Mouse (Mus musculus): ENCODE measurements at regions not wholly inside any gene's neighbourhood (a gene's known extent, or its start where the extent isn't known, plus 50 kb on each side); places are given as distances from the start of the nearest gene placed in this dataset.

DNA sequence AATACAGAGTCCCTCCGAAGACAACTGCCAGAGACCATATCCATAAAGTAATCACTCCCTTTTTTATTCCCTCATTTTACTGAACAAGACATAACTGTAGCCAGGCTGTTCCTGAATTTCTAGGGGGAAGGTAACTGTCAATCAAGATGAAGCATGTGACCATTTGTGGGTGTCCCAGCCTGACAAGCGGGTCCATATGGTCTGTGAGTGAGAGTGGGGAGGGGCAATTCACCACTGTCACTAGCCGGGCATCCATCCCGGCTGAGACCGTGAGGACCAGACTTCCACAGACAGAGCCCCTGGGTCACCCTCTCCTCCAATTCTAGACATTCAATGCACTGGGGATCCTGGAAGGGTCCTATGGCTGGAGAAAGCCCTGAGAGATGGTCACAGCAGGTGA, 54.6 kb downstream of the Gm11733 start:
- no peak for DNase-seq (ENCODE audit: extremely low read depth, insufficient read length, low spot score)

DNA sequence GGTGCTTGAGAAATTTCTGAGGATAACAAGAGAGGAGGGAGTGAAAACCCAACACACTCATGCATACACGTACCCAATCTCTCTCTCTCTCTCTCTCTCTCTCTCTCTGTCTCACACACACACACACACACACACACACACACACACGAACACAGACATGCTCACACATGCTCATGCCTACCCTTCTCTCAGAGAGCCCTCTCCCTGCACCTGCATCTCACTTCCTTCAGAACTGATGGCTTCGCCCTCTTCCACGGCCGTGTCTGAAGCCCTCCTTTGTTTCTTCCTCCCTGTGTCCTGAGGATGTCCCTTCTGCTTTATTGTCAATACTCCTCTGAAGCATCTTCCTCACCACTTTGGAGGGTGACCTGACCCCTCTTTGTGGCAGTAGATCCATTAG, 56.4 kb downstream of the Gm11733 start:
- DNase-seq (ENCODE audit: extremely low read depth, insufficient read length, low spot score): no peak

DNA sequence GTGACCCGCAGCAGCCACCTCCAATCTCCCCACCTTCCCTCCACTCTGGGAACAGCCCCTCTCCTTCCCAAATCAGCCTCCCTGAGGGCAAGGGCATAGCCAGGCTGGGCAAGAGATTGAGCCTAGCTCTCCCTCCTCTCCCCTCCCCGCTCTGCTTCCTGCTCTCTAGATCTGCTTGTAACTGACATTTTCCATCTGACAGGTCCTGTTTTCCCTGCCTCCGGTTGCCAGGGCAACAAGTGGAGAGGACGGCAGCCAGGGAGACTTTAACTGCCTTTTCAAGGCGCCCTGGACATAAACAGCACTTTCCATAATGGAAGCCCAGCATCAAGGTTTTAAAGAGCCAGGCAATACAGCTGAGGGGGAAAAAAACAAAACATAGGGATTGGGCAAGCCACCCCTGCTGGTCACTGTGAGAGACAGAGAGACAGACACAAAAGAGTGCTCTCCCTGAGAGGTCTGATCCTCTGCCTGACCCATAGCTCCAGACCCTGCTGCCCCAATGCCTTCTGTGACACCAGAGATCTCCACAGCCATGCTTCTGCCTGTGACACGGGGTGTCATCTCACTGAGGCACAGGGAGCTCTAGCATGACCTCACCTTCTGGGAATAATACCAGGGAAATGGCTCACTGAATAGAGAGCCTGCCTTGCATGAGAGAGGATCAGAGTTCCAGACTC, 57.2 kb downstream of the Gm11733 start:
- DNase-seq (ENCODE audit: extremely low read depth, insufficient read length, low spot score): no peak

DNA sequence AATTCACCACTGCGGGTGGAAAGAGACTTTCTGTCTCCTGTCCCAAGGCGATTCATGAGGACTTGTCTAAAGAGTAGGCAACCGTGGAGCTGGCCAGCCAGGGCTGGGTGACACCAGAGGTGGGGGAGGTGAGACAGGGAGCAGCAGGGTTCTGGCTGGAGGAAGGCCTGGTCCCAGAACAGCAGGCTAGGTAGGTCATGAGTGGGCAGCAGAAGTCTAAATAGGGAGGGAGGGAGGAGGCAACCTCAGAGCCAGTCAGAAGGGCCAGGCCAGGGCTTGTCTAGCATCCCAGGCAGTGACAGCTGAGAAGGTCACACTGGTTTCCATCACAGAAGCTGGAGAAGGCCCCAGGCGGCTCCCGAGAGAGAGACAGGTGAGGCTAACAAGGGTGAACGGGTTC, 59.0 kb downstream of the Gm11733 start:
- DNase-seq (ENCODE audit: extremely low read depth, insufficient read length, low spot score): no peak

DNA sequence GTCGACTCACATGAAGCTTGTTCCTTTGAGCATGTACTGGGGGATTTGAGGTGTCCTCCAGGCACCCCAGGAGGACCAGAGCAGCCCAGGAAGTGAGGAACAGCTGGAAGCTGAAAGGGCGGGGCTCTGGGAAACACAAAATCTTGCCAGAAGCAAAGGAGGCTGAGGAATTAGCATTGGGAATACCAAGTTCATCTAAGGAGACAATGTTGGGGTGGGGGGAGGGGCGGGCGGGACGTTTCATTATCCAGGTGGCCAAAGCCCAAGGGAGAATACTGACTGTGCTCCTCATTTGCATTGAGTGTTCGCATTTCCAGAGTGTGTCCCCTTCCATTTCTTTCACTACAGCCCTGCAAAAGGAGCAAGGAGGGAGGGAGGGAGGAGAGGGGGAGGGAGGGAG, 60.3 kb downstream of the Gm11733 start:
- DNase-seq (ENCODE audit: extremely low read depth, insufficient read length, low spot score): no peak

DNA sequence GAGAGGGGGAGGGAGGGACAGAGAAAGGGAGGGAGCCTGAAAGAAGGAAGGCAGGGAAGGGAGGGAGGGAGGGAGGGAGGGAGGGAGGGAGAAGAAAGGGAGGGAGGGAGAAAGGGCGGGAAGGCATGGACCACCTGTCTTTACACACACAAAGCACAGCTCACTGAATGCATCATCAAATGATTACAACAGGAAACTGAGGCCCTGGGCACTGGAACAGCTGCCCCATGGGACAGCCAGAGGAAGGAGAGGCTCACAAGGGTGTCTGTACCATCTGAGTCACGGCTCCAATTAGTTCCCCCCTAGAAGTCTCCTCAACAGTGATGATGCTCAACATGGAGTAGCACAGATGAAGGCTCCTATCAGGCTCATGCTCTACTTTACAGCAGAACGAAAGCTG, 60.8 kb downstream of the Gm11733 start:
- no peak for DNase-seq (ENCODE audit: extremely low read depth, insufficient read length, low spot score)

DNA sequence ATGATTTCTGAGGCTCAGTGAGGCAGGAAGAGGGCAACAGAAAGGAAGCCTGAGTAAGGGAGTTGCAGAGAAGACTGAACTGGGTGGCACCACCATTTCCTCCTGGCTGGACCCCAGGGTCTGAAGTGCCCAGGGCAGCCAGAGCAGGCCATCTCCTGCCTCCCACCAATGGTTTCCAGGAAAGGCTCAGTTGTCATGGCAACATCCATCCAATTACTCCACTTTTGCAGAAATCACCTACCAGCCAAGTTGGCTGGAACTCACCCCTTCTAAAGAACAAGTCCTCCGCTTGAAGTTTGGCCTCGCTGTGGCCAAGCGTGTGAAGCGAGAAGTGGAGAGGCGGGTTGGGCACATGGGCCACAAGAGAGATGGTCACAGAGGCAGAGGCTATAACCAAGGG, 67.8 kb downstream of the Gm11733 start:
- no peak for DNase-seq (ENCODE audit: extremely low read depth, insufficient read length, low spot score)

DNA sequence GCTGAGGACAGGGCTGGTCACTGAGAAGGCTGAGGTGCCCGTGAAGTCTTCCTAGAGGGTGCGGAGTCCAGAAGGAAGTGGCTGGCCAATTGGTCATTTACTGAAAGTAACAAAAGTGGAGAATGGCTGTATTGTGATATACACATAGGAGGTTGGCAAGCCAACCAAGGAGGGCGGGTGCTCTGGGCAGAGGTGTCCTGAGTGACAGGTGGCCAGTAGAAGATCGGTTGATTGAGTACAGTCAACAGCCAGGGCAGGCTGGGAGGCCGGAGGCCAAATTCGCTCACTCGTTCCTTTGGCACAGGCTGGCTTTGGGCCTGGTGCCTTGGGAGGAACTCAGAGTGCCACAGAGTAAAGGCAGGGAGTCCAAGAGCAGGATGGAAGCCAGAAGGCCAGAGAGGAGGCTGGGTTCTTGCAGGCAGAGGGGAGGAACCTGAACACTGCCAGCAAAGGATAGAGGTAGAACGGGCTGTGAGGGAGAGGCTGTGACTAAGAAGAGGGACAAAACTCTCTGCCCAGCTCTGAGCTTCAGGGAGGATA, 68.3 kb downstream of the Gm11733 start:
- DNase-seq (ENCODE audit: extremely low read depth, insufficient read length, low spot score): peak; percentile 31

DNA sequence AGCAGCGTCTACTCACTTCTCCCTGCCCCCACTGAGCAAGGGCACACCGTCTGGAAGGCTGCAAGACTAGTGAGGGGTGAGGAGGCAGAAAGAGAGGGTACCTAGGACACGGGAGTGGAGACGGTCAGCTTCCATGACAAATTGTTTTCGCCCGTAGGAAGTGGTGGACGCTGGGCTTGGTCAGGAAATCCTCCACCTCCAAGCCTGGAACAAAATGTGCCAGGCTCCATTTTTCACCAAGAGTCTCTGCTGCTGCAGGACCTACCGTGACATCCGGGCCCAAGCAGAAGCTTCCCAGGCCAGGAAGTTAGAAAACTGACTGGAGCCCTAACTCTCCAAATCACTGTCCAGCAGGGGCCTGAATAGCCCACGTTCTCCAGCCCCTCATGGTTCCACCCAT, 69.9 kb downstream of the Gm11733 start:
- DNase-seq (ENCODE audit: extremely low read depth, insufficient read length, low spot score): no peak

DNA sequence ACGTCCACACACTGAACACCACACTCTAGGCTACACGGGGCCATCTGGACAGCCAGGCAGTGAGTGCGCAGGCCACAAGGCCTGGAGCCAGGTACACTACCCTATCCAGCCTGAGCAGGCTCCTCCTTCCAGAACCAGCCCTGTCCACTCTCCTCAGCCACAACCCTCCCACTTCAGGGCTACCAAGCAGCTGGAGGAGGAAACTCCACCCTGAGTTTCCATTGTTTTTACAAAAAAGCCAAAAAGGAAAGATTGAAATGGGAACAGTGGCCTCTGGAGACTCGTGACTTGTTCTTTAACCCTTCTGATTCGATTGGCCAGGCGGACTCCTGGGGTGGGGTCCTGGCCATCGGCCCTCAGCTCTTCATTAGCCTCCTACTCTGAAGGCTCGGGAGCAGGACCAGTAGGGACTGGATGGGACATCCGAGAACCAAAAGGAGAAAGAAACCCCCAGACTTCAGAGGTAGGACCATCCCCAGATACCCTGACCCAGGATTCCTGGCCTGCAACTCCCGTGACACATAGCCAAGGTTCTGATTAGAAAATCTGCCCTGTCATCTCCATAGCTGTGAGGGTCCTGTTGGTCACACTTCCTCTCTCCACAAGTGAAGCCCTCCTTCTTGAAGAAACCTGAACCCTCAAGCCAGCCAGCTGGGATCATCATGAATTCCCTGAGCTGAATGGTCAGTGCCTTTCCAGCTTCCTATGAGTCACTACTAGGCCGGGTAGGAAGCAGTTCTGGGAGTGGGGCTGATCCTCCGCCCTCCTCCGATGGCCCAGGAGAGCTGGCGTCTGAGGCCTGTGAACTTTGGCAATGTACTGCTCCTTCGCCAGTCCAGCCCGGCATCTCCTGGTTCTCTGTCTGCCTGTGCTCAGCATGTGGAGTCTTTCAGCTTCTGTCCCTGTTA, 73.6 kb downstream of the Gm11733 start:
- peak; percentile 76 for DNase-seq (ENCODE audit: extremely low read depth, insufficient read length, low spot score)

DNA sequence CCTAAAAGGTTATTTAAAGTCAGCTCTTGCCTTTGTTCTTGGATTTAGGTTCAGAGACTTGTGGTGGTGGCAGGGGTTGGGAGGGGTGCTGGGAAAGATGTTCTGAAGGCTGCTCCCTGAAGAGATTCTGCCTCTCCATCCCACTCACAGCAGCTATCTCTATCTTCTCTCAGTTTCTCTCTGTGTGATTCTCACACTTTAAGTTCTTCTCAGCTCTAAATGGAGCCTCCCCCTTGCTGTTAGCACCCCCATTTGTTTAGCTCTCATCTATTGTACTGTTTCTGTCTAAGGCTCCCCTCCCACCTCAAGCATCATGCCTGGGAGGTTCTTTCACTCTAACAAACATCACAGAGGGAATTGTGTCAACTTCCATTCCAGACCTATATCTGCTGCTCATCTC, 75.7 kb downstream of the Gm11733 start:
- DNase-seq (ENCODE audit: extremely low read depth, insufficient read length, low spot score): no peak

DNA sequence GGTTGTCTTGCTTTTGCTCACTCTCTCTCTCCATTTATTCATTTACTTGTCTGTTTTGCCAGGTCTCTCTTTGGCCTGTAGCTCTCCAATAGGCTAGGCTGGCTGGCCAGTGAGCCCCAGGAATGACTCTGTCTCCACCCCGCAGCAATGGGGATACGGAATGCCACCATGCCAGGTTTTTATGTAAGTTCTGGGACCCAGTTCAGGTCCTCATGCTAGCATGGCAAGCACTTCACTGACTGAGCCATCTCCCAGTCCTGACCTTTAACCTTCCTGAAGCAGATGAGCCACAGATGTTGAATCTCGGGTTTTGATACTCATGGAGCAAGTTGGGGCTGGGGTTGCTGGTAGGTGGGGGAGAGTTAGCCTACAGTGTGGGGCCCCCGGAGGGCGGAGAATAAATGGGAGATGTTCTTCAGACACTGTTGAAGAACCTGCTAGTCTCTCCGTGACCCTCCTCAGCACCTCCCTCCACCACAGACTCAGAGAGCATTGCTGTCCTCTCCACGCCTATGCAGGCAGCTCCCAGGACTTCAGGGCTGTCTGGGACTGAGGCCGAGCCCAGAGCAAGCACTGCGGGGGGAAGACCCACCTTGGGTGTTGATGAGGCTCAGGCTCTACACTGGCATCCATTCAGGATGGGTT, 83.9 kb downstream of the Gm11733 start:
- DNase-seq (ENCODE audit: extremely low read depth, insufficient read length, low spot score): no peak

DNA sequence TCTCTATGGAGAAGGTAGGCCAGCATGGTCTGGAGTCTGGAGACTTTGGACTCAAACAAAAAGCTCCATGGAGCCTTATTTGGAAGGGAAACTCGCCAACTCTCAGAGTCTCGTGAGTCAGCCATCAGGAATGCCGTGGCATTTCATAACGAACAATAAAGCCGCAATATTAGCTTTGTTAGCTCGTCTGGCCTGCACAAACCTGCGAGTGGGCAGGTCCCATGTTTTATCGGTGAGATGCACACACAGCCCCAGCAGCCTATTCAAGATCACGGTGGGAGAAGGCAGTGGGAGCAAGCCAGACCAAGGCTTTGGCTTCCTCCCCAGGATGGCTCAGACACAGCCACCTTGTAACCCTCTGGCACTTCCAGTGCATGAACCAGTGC, 84.4 kb downstream of the Gm11733 start:
- DNase-seq (ENCODE audit: extremely low read depth, insufficient read length, low spot score): peak; percentile 80

DNA sequence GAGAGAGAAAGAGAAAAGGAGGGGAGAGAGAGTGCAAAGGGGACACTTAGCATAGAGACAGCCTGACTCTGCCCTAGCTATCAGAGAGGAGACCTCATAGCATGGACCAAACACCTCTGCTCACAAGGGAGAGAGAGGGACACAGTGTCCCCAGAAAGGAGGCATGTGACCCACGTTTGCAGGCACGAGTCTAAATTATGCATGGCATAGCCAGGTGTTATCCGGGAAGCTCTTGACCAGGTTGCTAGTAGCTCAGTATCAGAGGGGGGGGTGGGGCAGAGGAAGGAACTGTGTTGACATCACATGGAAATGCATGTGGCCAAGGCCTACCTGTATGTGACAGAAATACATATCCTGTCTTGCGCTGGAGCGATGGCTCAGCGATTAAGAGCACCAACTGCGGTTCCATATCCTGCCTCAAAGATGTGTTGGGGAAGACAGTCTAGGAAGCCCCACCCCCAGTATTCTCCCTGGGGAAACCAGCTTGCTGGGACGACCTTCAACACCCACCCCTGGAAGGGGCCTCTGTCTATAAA, 84.5 kb upstream of the Tnrc6c start:
- no peak for DNase-seq (ENCODE audit: extremely low read depth, insufficient read length, low spot score)

DNA sequence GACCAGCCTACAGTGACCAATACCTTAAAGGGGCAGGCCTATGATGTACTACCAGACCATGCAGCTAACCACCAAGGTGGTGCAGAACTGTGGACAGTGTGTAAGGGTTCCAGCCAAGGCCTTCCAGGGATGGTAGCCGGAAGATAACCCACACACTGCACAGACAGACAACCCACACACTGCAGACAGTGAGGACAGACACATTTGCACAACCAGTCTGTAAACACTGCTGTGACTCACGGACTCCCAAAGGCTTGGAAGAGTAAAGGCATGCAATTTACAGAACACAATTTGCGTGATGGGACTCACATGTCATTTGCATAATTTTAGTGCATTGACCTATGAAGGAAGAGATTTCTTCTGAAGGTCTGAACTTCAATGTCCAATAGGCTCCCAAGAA, 82.2 kb upstream of the Tnrc6c start:
- no peak for DNase-seq (ENCODE audit: extremely low read depth, insufficient read length, low spot score)

DNA sequence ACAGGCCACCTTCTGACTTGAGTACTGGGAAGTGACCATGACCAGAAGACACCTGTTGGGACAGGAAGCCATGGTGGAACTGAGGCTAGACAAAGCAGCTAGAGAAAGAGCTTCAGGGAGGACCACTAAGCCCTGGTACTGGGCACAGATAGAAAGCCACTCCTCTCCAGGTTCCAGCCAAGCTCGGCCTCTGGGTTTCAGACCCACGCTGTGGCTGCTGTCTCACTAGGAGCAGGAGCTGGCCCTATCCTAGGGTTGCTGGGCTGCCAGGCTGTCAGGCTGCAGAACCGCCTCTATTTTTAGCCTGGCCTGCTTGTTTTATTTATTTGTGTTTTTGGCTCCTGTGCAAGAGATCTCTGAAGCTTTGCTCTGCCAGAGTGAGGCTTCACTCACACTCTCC, 79.4 kb upstream of the Tnrc6c start:
- DNase-seq (ENCODE audit: extremely low read depth, insufficient read length, low spot score): peak; percentile 18

DNA sequence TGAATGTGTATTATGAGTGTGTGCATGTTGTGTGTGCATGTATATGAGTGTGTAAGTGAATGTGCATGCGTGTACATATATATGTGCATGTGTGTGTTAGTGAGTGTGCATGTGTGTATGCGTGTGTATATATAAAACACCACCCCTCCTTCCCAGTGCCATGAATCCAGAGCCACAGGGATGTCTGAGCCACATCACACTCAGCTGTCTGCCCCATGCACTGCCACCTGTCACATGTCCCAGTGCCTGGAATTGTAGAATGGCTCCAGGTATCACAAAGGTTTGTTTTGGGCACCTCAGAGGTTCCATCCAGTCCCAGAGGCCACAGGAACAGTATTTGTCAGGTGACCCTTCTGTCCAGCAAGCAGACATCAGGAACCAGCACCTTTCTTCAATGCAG, 75.0 kb upstream of the Tnrc6c start:
- DNase-seq (ENCODE audit: extremely low read depth, insufficient read length, low spot score): no peak

DNA sequence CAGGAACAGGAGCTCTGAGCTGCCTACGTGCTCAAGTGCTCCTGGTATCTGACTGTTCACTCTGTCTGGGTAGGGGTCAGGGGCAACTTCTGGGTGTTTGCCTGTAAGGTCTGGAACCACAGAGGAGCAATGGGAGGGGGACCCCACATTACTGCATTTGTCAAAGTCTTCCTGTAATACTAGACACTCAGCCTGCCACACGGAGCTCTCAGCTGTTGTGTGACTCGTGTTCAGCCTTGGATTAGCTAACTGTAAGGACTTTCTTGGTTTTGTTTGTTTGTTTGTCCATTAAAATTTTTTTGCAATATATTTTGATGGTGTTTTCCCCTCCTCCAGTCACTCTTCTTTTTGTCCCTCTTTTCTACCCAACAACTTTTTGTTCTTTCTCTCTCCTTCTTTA, 74.4 kb upstream of the Tnrc6c start:
- no peak for DNase-seq (ENCODE audit: extremely low read depth, insufficient read length, low spot score)

DNA sequence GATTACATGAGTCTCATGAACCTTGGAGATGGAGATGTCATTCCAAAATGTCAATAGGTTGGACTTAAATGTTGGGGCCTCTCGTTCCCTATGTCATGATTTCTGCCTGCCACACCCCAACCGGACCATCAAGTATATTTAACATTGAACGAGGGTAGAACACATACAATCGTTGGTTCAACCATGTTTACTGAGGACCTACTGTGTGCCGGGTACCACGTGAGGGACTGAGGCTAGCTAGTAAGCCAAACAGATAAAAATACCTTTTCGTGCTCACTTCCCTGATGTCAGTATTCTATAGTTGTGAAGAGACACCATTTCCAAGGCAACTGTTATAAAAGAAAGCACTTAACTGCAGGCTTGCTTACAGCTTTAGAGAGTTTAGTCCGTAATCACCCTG, 70.6 kb upstream of the Tnrc6c start:
- DNase-seq (ENCODE audit: extremely low read depth, insufficient read length, low spot score): no peak

DNA sequence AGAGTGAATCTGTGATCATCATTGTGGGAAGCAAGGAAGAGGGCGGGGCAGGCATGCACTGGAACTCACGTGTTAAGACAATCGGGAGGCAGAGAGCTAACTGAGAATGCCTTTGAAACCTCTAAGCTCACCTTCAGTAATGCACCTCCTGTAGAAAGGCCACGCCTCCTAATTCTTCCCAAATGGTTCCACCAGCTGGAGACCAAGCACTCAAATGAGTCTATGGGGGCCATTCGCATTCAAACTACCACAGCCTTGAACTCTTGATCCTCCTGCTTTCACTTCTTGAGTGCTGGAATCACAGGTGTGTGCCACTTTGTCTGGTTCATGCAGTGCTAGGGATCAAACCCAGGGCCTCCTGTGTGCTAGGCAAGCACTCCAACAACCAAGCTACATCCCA, 68.5 kb upstream of the Tnrc6c start:
- no peak for DNase-seq (ENCODE audit: extremely low read depth, insufficient read length, low spot score)

DNA sequence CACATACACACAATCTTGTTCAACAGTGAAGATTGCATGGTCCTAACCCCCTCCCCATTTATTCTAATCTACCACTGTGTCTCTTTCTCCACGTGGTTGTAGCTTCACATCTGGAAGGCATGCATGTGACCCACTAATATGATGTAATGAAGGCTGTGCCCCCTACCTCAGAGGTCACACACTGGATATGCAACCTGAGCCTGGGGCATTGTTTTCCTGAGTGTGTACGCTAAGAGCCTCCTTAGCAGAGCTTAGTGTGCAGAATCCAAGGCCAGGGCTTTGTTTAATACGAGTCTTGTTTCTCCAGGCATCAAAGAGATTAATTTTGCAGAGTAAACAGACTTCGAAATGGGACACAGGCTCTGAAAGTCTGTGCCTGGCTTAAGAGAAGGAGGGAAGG, 68.0 kb upstream of the Tnrc6c start:
- no peak for DNase-seq (ENCODE audit: extremely low read depth, insufficient read length, low spot score)
